Mouse (Mus musculus): ENCODE measurements around the gene Adgrb2.

GRCm38 (mm10) chr4:130016010-130016409 lies 31.3 kb downstream of the Adgrb2 start:
- TF ChIP-seq CTCF (IDR thresholded peaks at IDR 0.05; ENCODE audit: low read depth, low read length) (no peak), POLR2A (IDR thresholded peaks at IDR 0.05; ENCODE audit: extremely low read depth, insufficient read depth, low read length) (no peak)

All from liver, adult 2 months (tissue).